Mouse (Mus musculus) intestine, embryonic 16.5 days (tissue): ENCODE measurements around the gene Dnah8. TPM values are rescaled to one million over a fixed set of nuclear protein-coding genes. Genes with fewer than 3 reads are reported as not detected.
A peak's percentile ranks its signal among the peaks of the same experiment; 100 is the strongest.

Experiments used
- ATAC-seq: fragments of 200-750 bp; cut with Nextera tagmentation; 2 replicates; pipeline ENCODE4 v1.8.0; 2017; ENCODE audit warnings: moderate TSS enrichment, moderate library complexity
- H3K27ac ChIP-seq: fragments of 300-500 bp; sonication (generic); 2 replicates; pipeline ENCODE4 v1.5.1; 2014; ENCODE audit warnings: mild to moderate bottlenecking, low read length
- H3K27me3 ChIP-seq: fragments of 300-500 bp; sonication (generic); replicated peaks from 2 replicates; pipeline ENCODE4 v1.6.1; 2014; ENCODE audit warnings: low read length, control low read depth, mixed read lengths; ENCODE audit not compliant: control insufficient read depth, insufficient read depth
- H3K36me3 ChIP-seq: fragments of 300-500 bp; sonication (generic); 2 replicates; pipeline ENCODE4 v1.6.1; 2014; ENCODE audit warnings: low read length, control low read depth; ENCODE audit not compliant: control insufficient read depth, insufficient read depth
- H3K4me1 ChIP-seq: fragments of 300-500 bp; sonication (generic); 2 replicates; pipeline ENCODE4 v1.6.1; 2014; ENCODE audit warnings: low read length, control low read depth, mixed read lengths; ENCODE audit not compliant: control insufficient read depth, insufficient read depth
- H3K4me2 ChIP-seq: fragments of 300-500 bp; sonication (generic); 2 replicates; pipeline ENCODE4 v1.6.1; 2014; ENCODE audit warnings: low read depth, low read length, control low read depth
- H3K4me3 ChIP-seq: fragments of 300-500 bp; sonication (generic); 2 replicates; pipeline ENCODE4 v1.5.1; 2014; ENCODE audit warnings: mild to moderate bottlenecking, low read length
- H3K9ac ChIP-seq: fragments of 300-500 bp; sonication (generic); 2 replicates; pipeline ENCODE4 v1.6.1; 2014; ENCODE audit warnings: low read depth, low read length
- H3K9me3 ChIP-seq: fragments of 300-500 bp; sonication (generic); 2 replicates; pipeline ENCODE4 v1.6.1; 2016; ENCODE audit warnings: low read length, control low read depth; ENCODE audit not compliant: control insufficient read depth
- WGBS: fragments of 180-500 bp; shearing (Covaris S2); extraction: QIAGEN DNeasy Blood & Tissue Kit; methylation state at CpG from one replicate; pipeline ENCODE4 v1.1.7; 2014; 5-methylcytosine and 5-hydroxymethylcytosine counted together
- polyA plus RNA-seq: library from polyadenylated mRNA; unstranded; fragments of >200 nt; fragmentation: Nextera tagmentation; extraction: Ambion mirVana; gene quantifications from 2 replicates; pipeline ENCODE4 v1.2.1, GENCODE M21; 2015

Gene Dnah8
- polyA plus RNA-seq, 1 experiment from 2014 or later = 0.79 TPM

GRCm38 (mm10) chr17:30880391-30880790 is 256.2 kb downstream of the Dnah8 start:
- Histone ChIP-seq H3K36me3 (no peaks in the 10 kb centered on the region), H3K9ac (no peak overlapping the region), H3K9me3 (no peaks in the 10 kb centered on the region), H3K4me1 (no peaks in the 10 kb centered on the region), H3K4me2 (no peak overlapping the region), H3K27ac (no peak overlapping the region), H3K27me3 (no peaks in the 10 kb centered on the region), H3K4me3 (no peak overlapping the region)
- 89% methylated on average over 3 of the region's 3 CpGs for WGBS
- no peak for ATAC-seq

- 46% methylated on average over 2 of the region's 2 CpGs for WGBS
- H3K4me1 ChIP-seq = no peaks in the 10 kb centered on the region
- H3K27me3 ChIP-seq = no peaks in the 10 kb centered on the region
- no peak overlapping the region for H3K4me2 ChIP-seq
- H3K27ac ChIP-seq = no peak overlapping the region
- no peak overlapping the region for H3K4me3 ChIP-seq
- ATAC-seq = no peak
- H3K9me3 ChIP-seq = no peaks in the 10 kb centered on the region
- H3K36me3 ChIP-seq = no peaks in the 10 kb centered on the region
- no peak overlapping the region for H3K9ac ChIP-seq
These were observed 256.8 kb downstream of the Dnah8 start for GRCm38 (mm10) chr17:30881001-30881400.

- H3K9ac ChIP-seq = no peak overlapping the region
- H3K4me2 ChIP-seq = no peak overlapping the region
- H3K4me3 ChIP-seq = no peak overlapping the region
- no peaks in the 10 kb centered on the region for H3K4me1 ChIP-seq
- no peak overlapping the region for H3K27ac ChIP-seq
- no peak for ATAC-seq
- WGBS = 8% methylated on average over 6 of the region's 6 CpGs
- no peaks in the 10 kb centered on the region for H3K36me3 ChIP-seq
- H3K9me3 ChIP-seq = no peaks in the 10 kb centered on the region
- no peaks in the 10 kb centered on the region for H3K27me3 ChIP-seq
These were observed 258.1 kb downstream of the Dnah8 start for GRCm38 (mm10) chr17:30882206-30882605.

DNA sequence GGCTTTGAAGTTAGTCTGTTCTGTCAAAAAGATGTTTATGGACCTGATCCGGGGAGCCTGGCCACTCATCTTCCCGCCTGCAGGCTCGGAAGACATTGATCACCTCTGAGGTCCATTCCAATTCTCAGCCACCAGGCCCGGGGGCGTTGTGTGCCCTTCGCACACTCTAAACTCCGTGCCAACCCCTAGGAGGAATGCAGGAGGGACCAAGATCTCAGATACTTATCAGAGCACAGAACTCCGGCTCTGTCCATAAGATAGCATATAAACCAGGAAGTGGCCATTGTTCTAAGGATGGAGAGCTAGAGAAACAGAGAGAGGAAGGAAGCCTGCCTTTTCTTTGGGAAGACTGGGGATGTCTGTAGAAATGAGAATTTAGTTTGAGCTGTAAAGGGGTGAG is 259.4 kb downstream of the Dnah8 start:
- no peaks in the 10 kb centered on the region for H3K4me1 ChIP-seq
- no peaks in the 10 kb centered on the region for H3K27me3 ChIP-seq
- no peaks in the 10 kb centered on the region for H3K9me3 ChIP-seq
- WGBS = 61% methylated on average over 8 of the region's 8 CpGs
- no peaks in the 10 kb centered on the region for H3K36me3 ChIP-seq
- no peak for ATAC-seq
- H3K4me2 ChIP-seq = no peak overlapping the region
- no peak overlapping the region for H3K4me3 ChIP-seq
- no peak overlapping the region for H3K9ac ChIP-seq
- H3K27ac ChIP-seq = no peak overlapping the region

DNA sequence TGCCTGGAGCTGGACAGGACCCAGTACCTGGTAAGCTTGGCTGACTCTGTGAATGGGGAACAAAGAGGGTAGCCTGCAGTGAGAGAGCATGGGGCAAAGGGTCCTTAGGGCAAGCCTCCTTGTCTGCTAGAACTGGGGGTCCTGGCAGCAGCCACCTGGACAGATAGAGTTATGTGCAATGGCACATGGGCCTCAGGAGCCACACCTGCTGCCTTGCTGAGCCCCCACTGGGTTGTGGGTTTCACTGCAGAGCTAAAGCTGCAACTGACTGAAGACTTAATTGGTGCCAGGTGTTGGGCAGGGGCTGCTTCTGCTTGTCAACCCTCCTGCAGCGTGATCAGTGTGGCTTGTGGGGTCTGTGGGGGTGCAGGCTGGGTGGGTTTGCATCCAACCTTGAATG is 267.9 kb downstream of the Dnah8 start:
- H3K27ac ChIP-seq = no peak overlapping the region
- no peaks in the 10 kb centered on the region for H3K9me3 ChIP-seq
- ATAC-seq = no peak
- WGBS = 20% methylated on average over 1 of the region's 1 CpGs
- H3K36me3 ChIP-seq = no peaks in the 10 kb centered on the region
- no peaks in the 10 kb centered on the region for H3K4me1 ChIP-seq
- no peaks in the 10 kb centered on the region for H3K27me3 ChIP-seq
- H3K4me2 ChIP-seq = no peak overlapping the region
- no peak overlapping the region for H3K9ac ChIP-seq
- no peak overlapping the region for H3K4me3 ChIP-seq

DNA sequence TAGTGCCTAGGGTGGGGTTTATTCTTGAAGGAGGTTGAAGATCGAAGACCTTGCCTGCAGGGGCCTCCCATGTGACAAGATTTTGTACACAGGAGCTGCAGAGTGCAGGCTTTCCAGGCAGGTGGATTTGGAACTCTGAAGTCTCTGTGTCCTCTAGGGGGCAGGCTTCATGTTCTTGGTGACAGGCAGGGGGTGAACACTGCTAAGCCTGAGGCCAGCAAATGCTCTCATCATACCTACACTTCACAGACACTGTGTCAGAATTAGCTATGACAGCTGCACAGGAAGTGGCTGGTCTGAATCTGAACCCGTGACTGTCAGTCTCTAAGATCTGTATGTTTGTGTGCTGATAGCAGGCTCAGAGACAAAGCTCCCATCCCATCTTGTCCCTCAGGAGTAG is 268.6 kb downstream of the Dnah8 start:
- H3K27me3 ChIP-seq = no peaks in the 10 kb centered on the region
- WGBS = 45% methylated on average over 2 of the region's 2 CpGs
- no peaks in the 10 kb centered on the region for H3K9me3 ChIP-seq
- H3K27ac ChIP-seq = no peak overlapping the region
- H3K9ac ChIP-seq = no peak overlapping the region
- no peak overlapping the region for H3K4me2 ChIP-seq
- H3K36me3 ChIP-seq = no peaks in the 10 kb centered on the region
- no peak overlapping the region for H3K4me3 ChIP-seq
- H3K4me1 ChIP-seq = no peaks in the 10 kb centered on the region
- ATAC-seq = no peak

DNA sequence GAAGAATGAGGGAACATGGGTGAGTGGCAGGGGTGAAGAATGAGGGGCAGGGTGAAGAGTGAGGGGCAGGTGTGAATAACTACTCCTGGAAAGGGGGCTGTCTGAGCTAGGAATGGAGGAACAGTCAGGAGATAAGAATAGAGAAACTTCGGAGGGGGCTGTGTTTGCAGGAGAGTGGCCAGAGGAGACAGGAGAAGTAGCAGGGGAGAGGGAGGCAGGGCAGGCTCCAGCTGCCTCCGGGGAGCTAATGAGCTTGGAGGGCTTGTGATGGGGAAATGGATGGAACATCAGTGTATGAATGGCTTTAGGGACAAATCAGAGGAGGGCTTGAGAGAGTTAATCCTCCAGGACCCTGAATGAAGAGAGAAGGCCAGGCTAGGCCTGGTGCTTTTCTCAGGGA is 272.9 kb downstream of the Dnah8 start:
- Histone ChIP-seq H3K27me3 (peaks cover 19% of the 10 kb centered on the region), H3K9me3 (no peaks in the 10 kb centered on the region), H3K27ac (no peak overlapping the region), H3K4me3 (no peak overlapping the region), H3K4me2 (no peak overlapping the region), H3K36me3 (no peaks in the 10 kb centered on the region), H3K9ac (no peak overlapping the region), H3K4me1 (peaks cover 7% of the 10 kb centered on the region)
- ATAC-seq = no peak
- 20% methylated on average over 2 of the region's 2 CpGs for WGBS

- peak within 1 kb of the TSS; percentile 88 for H3K4me2 ChIP-seq
- H3K27me3 ChIP-seq = peaks cover 36% of the 10 kb centered on the region
- H3K9ac ChIP-seq = peak within 1 kb of the TSS; percentile 51
- 1% methylated on average over 35 of the region's 37 CpGs for WGBS
- no peaks in the 10 kb centered on the region for H3K36me3 ChIP-seq
- no peak for ATAC-seq
- H3K9me3 ChIP-seq = no peaks in the 10 kb centered on the region
- no peak within 1 kb of the TSS for H3K27ac ChIP-seq
- H3K4me1 ChIP-seq = peaks cover 7% of the 10 kb centered on the region
- H3K4me3 ChIP-seq = peak within 1 kb of the TSS; percentile 52
These were observed 277.5 kb downstream of the Dnah8 start, which contains the start of gene Glp1r for GRCm38 (mm10) chr17:30901627-30902026. TSS of gene Glp1r (plus strand) at chr17:30901817.

DNA sequence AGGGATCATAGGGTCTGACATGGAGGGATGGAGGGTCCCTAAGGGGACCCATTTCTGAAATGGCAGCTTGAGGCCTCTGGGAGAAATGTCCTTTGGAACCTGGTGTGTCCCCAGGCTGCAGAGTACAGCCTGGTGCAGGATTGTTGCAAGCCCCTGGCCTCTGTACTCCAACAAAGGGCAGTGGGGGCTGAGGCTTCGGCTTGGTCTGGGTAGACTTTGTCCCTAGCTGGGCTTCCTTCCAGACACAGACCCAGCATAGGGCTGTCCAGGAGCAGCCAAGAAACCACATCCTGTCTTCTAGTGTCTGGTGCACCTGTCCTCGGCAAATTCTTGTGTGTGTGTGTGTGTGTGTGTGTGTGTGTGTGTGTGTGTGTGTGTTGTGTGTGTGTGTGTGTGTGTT is 279.9 kb downstream of the Dnah8 start:
- H3K4me3 ChIP-seq = no peak overlapping the region
- H3K4me2 ChIP-seq = no peak overlapping the region
- 63% methylated on average over 2 of the region's 2 CpGs for WGBS
- peaks cover 7% of the 10 kb centered on the region for H3K4me1 ChIP-seq
- no peaks in the 10 kb centered on the region for H3K9me3 ChIP-seq
- H3K27me3 ChIP-seq = peaks cover 36% of the 10 kb centered on the region
- ATAC-seq = no peak
- no peak overlapping the region for H3K27ac ChIP-seq
- no peak overlapping the region for H3K9ac ChIP-seq
- H3K36me3 ChIP-seq = no peaks in the 10 kb centered on the region

GRCm38 (mm10) chr17:30907577-30907976 is 283.4 kb downstream of the Dnah8 start:
- Histone ChIP-seq H3K9ac (no peak overlapping the region), H3K4me2 (no peak overlapping the region), H3K36me3 (no peaks in the 10 kb centered on the region), H3K4me1 (peaks cover 9% of the 10 kb centered on the region; the same call in 1 of the 2 replicates), H3K27ac (no peak overlapping the region), H3K4me3 (no peak overlapping the region), H3K9me3 (no peaks in the 10 kb centered on the region), H3K27me3 (peaks cover 15% of the 10 kb centered on the region)
- ATAC-seq = no peak
- WGBS = 46% methylated on average over 4 of the region's 4 CpGs
